Mouse (Mus musculus): ENCODE measurements at regions not wholly inside any gene's neighbourhood (a gene's known extent, or its start where the extent isn't known, plus 50 kb on each side); places are given as distances from the start of the nearest gene placed in this dataset.
"Not testable (repeated sequence)": the region's sequence is repeated elsewhere in the genome, so short reads cannot be mapped to it uniquely, and the experiment has no call there.

- Histone ChIP-seq H3K27me3 (replicated peaks) (no peaks in the 10 kb centered on the region), H3K4me2 (no peak overlapping the region), H3K36me3 (no peaks in the 10 kb centered on the region), H3K9me3 (no peaks in the 10 kb centered on the region), H3K9ac (no peak overlapping the region), H3K4me3 (no peak overlapping the region), H3K4me1 (no peaks in the 10 kb centered on the region), H3K27ac (replicated peaks) (no peak overlapping the region)
- WGBS = 65% methylated on average over 3 of the region's 3 CpGs
- no peak for ATAC-seq (ENCODE audit: extremely low read depth, insufficient number of reproducible peaks, low FRiP score, low TSS enrichment)
Measured at GRCm38 (mm10) chr5:50195993-50196392, 137.2 kb upstream of the Adgra3 start.

GRCm38 (mm10) chr5:50189394-50189793 lies 130.6 kb upstream of the Adgra3 start:
- no peaks in the 10 kb centered on the region for H3K27me3 ChIP-seq (replicated peaks)
- H3K4me3 ChIP-seq = no peak overlapping the region
- no peak overlapping the region for H3K4me2 ChIP-seq
- peaks cover 16% of the 10 kb centered on the region for H3K9me3 ChIP-seq
- H3K36me3 ChIP-seq = no peaks in the 10 kb centered on the region
- H3K9ac ChIP-seq = no peak overlapping the region
- no peak overlapping the region for H3K27ac ChIP-seq (replicated peaks)
- H3K4me1 ChIP-seq = no peaks in the 10 kb centered on the region
- no peak for ATAC-seq (ENCODE audit: extremely low read depth, insufficient number of reproducible peaks, low FRiP score, low TSS enrichment)

GRCm38 (mm10) chr5:50182721-50183120 lies 123.9 kb upstream of the Adgra3 start:
- no peak overlapping the region for H3K4me2 ChIP-seq
- no peaks in the 10 kb centered on the region for H3K27me3 ChIP-seq (replicated peaks)
- H3K9ac ChIP-seq = no peak overlapping the region
- H3K36me3 ChIP-seq = no peaks in the 10 kb centered on the region
- no peaks in the 10 kb centered on the region for H3K4me1 ChIP-seq
- peaks cover 11% of the 10 kb centered on the region for H3K9me3 ChIP-seq
- WGBS = 74% methylated on average over 6 of the region's 6 CpGs
- H3K27ac ChIP-seq (replicated peaks) = no peak overlapping the region
- no peak for ATAC-seq (ENCODE audit: extremely low read depth, insufficient number of reproducible peaks, low FRiP score, low TSS enrichment)
- H3K4me3 ChIP-seq = no peak overlapping the region

DNA sequence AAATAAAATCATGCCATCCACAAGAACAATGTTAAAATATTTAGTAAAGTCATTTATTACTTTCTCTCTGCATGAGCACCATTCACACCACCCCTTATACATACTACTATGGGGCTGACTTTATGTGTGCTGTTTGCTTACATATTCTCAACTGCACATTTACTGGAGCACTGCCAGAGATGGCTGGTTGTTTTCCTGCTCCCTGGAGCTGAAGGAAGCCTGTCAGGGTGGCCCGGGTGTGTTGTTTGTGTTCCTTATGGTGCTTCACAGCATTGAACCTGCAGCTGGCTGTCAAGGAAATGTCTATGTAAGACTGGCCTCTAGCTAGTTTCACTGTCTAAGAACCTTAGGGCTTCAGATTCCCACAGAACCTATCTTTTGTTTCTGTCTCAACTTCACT lies 97.8 kb upstream of the Adgra3 start:
- Histone ChIP-seq H3K27ac (replicated peaks) (no peak overlapping the region), H3K4me2 (no peak overlapping the region), H3K4me1 (peaks cover 4% of the 10 kb centered on the region; the same call in 1 of the 2 replicates), H3K4me3 (no peak overlapping the region), H3K27me3 (replicated peaks) (no peaks in the 10 kb centered on the region), H3K9me3 (no peaks in the 10 kb centered on the region), H3K36me3 (no peaks in the 10 kb centered on the region), H3K9ac (no peak overlapping the region)
- 14% methylated on average over 1 of the region's 1 CpGs for WGBS
- ATAC-seq (ENCODE audit: extremely low read depth, insufficient number of reproducible peaks, low FRiP score, low TSS enrichment) = no peak

- not testable (repeated sequence) for ATAC-seq (ENCODE audit: extremely low read depth, insufficient number of reproducible peaks, low FRiP score, low TSS enrichment); H3K4me3 ChIP-seq; H3K4me2 ChIP-seq; H3K4me1 ChIP-seq; H3K36me3 ChIP-seq; H3K27me3 ChIP-seq (replicated peaks); H3K9ac ChIP-seq; H3K27ac ChIP-seq (replicated peaks); H3K9me3 ChIP-seq
- WGBS = 40% methylated on average over 2 of the region's 2 CpGs
Measured at GRCm38 (mm10) chr5:50155170-50155860, 96.5 kb upstream of the Adgra3 start.

GRCm38 (mm10) chr5:50146926-50147325 lies 88.1 kb upstream of the Adgra3 start:
- no peaks in the 10 kb centered on the region for H3K9me3 ChIP-seq
- 0 out of 2 replicates have a peak overlapping the region, but pooled peaks have one; percentile 36 for H3K27ac ChIP-seq (replicated peaks)
- no peaks in the 10 kb centered on the region for H3K36me3 ChIP-seq
- no peaks in the 10 kb centered on the region for H3K27me3 ChIP-seq (replicated peaks)
- 0 out of 2 replicates have a peak overlapping the region, but pooled peaks have one; percentile 13 for H3K4me2 ChIP-seq
- H3K4me3 ChIP-seq = no peak overlapping the region
- WGBS = 15% methylated on average over 3 of the region's 3 CpGs
- H3K9ac ChIP-seq = no peak overlapping the region
- peaks cover 11% of the 10 kb centered on the region for H3K4me1 ChIP-seq
- no peak for ATAC-seq (ENCODE audit: extremely low read depth, insufficient number of reproducible peaks, low FRiP score, low TSS enrichment)

DNA sequence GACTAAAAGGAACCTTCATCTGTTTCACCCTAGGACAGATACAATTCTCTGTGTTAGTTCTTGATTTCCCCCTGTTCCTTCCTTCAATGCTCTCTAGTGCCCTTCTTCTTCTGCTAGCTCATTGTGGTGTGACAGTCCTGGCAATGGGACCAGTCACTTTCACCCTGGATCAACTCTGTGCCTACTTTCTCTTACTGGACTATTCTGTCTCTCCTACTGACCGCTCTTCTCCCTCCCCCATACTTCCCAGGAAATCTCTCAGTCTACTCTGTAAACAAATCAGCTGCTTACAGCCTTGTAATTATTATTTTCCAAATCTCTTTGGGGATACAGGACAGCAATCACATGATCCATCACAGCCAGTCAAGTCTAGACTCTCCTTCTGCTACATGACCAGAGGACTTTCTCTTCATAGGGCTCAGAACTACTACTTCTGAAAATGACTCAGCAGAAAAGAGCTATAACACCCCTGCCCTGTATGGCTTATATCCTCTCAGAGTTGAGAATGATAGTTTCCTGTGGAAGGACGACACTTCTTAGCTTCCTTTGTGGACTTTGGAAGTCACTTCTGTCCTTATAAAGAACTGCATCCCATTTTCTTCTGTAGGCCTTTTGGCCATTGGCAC lies 86.8 kb upstream of the Adgra3 start:
- no peak for ATAC-seq (ENCODE audit: extremely low read depth, insufficient number of reproducible peaks, low FRiP score, low TSS enrichment)
- no peak overlapping the region for H3K4me2 ChIP-seq

DNA sequence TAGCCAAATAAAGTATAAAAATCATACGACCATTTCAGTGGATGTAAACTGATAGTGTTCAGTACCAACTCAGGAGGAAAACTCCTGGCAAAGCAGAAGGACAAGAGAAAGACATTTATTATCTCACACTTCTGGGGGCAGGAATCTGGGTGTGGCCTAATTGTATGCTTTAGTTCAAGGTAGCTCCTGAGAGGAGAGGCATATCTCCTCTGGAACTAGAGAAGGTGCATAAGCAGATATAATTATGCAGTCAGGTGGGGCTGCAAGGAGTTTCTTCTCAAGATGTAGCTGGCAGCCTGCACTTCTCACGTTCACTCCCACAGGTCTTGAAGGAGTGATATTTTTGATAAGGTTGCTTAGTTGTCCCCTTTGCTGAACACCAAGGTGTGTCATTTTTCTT lies 71.4 kb upstream of the Adgra3 start:
- Histone ChIP-seq H3K27ac (replicated peaks) (no peak overlapping the region), H3K27me3 (replicated peaks) (no peaks in the 10 kb centered on the region), H3K36me3 (no peaks in the 10 kb centered on the region), H3K4me1 (peaks cover 4% of the 10 kb centered on the region; the same call in 1 of the 2 replicates), H3K9ac (no peak overlapping the region), H3K9me3 (no peaks in the 10 kb centered on the region), H3K4me3 (no peak overlapping the region), H3K4me2 (no peak overlapping the region)
- ATAC-seq (ENCODE audit: extremely low read depth, insufficient number of reproducible peaks, low FRiP score, low TSS enrichment) = no peak
- 43% methylated on average over 2 of the region's 2 CpGs for WGBS

More for the DNA sequence above, 86.8 kb upstream of the Adgra3 start:
- no peaks in the 10 kb centered on the region for H3K9me3 ChIP-seq
- peaks cover 11% of the 10 kb centered on the region for H3K4me1 ChIP-seq
- H3K27me3 ChIP-seq (replicated peaks) = no peaks in the 10 kb centered on the region
- WGBS = 84% methylated on average over 2 of the region's 2 CpGs
- no peak overlapping the region for H3K4me3 ChIP-seq
- no peak overlapping the region for H3K9ac ChIP-seq
- no peaks in the 10 kb centered on the region for H3K36me3 ChIP-seq
- H3K27ac ChIP-seq (replicated peaks) = no peak overlapping the region

- ATAC-seq (ENCODE audit: extremely low read depth, insufficient number of reproducible peaks, low FRiP score, low TSS enrichment) = no peak
- Histone ChIP-seq H3K9me3 (no peaks in the 10 kb centered on the region), H3K4me2 (no peak overlapping the region), H3K4me3 (no peak overlapping the region), H3K36me3 (no peaks in the 10 kb centered on the region), H3K9ac (no peak overlapping the region), H3K4me1 (peaks cover 4% of the 10 kb centered on the region; the same call in 1 of the 2 replicates), H3K27ac (replicated peaks) (no peak overlapping the region), H3K27me3 (replicated peaks) (no peaks in the 10 kb centered on the region)
- WGBS = 73% methylated on average over 3 of the region's 3 CpGs
Measured at GRCm38 (mm10) chr5:50128972-50129371, 70.2 kb upstream of the Adgra3 start.

DNA sequence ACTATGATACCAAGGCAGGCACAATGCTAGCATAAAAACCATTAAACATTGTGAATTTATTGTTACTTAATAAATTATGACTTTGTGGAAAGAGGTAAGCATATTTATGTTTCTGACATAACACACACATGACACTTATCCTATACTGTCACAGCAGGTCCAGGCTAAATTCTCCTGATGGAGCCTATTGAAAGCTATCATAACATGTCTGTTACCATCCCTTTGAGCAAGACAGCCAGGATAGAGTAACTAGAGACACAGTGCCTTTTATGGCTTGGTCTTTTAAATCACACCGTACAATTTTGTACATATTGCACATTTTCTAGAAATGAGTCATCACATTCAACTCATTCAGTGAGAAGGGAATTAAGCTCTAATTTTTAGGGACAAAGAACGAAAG lies 67.8 kb upstream of the Adgra3 start:
- 70% methylated on average over 2 of the region's 2 CpGs for WGBS
- no peak overlapping the region for H3K9ac ChIP-seq
- H3K9me3 ChIP-seq = no peaks in the 10 kb centered on the region
- peaks cover 4% of the 10 kb centered on the region; the same call in 1 of the 2 replicates for H3K4me1 ChIP-seq
- H3K27ac ChIP-seq (replicated peaks) = no peak overlapping the region
- H3K4me3 ChIP-seq = no peak overlapping the region
- H3K36me3 ChIP-seq = no peaks in the 10 kb centered on the region
- no peaks in the 10 kb centered on the region for H3K27me3 ChIP-seq (replicated peaks)
- ATAC-seq (ENCODE audit: extremely low read depth, insufficient number of reproducible peaks, low FRiP score, low TSS enrichment) = no peak
- no peak overlapping the region for H3K4me2 ChIP-seq

DNA sequence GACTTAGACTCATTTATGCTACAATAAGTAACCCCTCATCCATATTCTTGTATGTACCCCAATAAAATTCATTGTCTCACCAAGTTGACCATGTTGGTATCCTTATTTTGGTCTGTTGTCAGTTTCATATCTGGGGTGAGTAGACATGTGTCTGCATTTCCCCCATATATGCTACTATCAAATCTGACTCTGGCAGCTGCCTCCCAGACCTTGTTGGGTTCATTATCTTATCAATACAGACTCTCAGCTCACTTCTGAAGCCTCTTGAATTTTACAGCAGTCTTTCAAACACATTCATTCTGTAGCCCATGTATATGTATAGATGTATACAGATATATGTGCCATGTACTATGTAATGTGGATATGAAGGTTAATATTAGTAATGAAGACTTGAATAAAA lies 67.4 kb upstream of the Adgra3 start:
- no peaks in the 10 kb centered on the region for H3K9me3 ChIP-seq
- H3K36me3 ChIP-seq = no peaks in the 10 kb centered on the region
- H3K4me1 ChIP-seq = peaks cover 4% of the 10 kb centered on the region; the same call in 1 of the 2 replicates
- no peaks in the 10 kb centered on the region for H3K27me3 ChIP-seq (replicated peaks)
- ATAC-seq (ENCODE audit: extremely low read depth, insufficient number of reproducible peaks, low FRiP score, low TSS enrichment) = no peak
- H3K4me3 ChIP-seq = no peak overlapping the region
- no peak overlapping the region for H3K9ac ChIP-seq
- no peak overlapping the region for H3K27ac ChIP-seq (replicated peaks)
- no peak overlapping the region for H3K4me2 ChIP-seq

DNA sequence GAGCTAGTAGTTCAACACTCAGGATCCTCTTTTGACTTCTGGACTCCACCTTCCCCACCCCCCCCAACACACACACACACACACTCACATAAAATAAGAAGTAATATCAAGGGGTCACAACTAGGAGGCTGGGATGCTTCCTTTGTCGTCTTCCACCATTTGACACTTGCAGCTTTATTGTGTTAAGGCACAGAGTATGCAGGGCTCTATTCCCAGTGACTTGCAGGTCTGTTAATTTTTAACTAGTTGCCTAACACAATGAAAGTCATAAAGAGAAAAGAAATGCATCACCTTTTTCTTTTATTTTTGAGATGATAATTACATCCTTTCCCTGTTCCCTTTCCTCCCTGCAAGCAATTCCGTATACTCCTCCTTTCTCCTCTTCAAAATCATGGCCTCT lies 66.9 kb upstream of the Adgra3 start:
- Histone ChIP-seq H3K4me1 (peaks cover 4% of the 10 kb centered on the region; the same call in 1 of the 2 replicates), H3K4me3 (no peak overlapping the region), H3K36me3 (no peaks in the 10 kb centered on the region), H3K27me3 (replicated peaks) (no peaks in the 10 kb centered on the region), H3K4me2 (no peak overlapping the region), H3K27ac (replicated peaks) (no peak overlapping the region), H3K9me3 (no peaks in the 10 kb centered on the region), H3K9ac (no peak overlapping the region)
- 68% methylated on average over 2 of the region's 2 CpGs for WGBS
- ATAC-seq (ENCODE audit: extremely low read depth, insufficient number of reproducible peaks, low FRiP score, low TSS enrichment) = no peak

Data from heart, embryonic 13.5 days (tissue).